Mouse (Mus musculus) lung, postnatal 4 days (tissue): ENCODE results near the gene Ptk6.

Source experiments
- DNase-seq, 2 experiments: peaks; one replicate each; pipeline ENCODE4 v3.0.0; 2021

Ptk6 gene

GRCm38 (mm10) chr2:181202422-181202821 lies at the start of gene Ptk6:
Gene Ptk6 (minus strand): TSS chr2:181202789.
- DNase-seq, result no peak

- no peak for DNase-seq
These were observed 49.3 kb upstream of the Ptk6 start for GRCm38 (mm10) chr2:181251841-181252240.

DNA sequence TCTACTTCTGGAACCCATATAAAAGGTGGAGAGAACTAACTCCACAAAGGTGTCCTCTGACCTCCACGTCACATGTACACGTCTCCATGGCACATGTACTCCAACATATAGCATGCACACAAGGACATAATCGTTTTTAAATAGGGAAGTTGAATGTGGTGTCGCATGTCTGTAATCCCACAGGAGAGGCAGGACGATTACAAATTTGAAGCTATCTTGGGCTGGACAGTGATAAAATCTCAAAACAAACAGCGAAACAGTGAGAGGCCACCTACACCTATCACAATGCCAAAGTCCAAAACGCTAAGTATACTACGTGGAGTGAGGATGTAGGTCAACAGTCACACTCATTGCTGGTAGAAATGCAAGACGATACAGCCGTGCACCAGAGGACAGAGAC lies 46.6 kb upstream of the Ptk6 start:
- DNase-seq, result no peak

GRCm38 (mm10) chr2:181245031-181245430 lies 42.4 kb upstream of the Ptk6 start:
- DNase-seq, result no peak

GRCm38 (mm10) chr2:181243706-181244394 lies 41.3 kb upstream of the Ptk6 start:
- peak; percentile 66 to 70 for DNase-seq

DNA sequence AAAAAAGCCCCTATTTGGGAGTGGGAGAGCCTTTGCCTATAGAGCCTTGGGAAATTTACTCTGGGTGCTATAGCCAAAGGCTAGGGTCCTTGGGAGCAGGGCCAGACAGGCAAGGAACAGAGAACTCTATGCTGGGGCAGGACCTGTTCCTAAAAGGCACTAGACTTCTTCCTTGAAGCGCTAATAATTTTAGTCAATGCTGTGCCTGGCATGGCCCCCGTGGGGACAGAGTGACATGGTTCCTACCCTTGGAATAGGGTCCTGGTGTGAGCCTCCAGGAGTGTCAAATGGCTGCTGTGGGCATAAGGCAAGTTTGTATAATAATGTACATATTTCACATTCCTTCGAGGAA lies 39.7 kb upstream of the Ptk6 start:
- DNase-seq, result no peak

GRCm38 (mm10) chr2:181241602-181242313 lies 39.2 kb upstream of the Ptk6 start, which contains the start of gene Helz2:
Gene Helz2 (minus strand): TSS chr2:181242027.
- peak; percentile 62 to 74 for DNase-seq

GRCm38 (mm10) chr2:181240806-181241440 lies 38.3 kb upstream of the Ptk6 start:
- DNase-seq, result no peak

- DNase-seq, result no peak
These were observed 36.7 kb upstream of the Ptk6 start for GRCm38 (mm10) chr2:181239261-181239660.

DNA sequence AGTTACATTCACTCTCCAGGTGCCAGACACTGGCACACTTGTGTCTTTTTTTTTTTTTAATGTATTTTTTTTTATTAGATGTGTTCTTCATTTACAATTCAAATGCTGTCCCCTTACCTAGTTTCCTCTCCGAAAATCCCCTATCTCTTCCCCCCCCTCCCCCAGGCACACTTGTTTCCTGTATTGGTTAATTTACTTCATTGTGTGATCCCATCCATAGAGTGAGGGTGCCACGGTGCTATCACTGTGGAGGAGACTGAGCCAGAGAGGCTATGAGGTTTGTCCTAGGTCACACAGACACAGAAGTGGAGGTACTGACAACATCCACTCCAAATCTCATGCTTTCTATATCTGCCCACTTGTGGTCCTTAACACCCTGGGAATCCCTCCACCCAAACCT lies 36.3 kb upstream of the Ptk6 start:
- DNase-seq, result no peak

DNA sequence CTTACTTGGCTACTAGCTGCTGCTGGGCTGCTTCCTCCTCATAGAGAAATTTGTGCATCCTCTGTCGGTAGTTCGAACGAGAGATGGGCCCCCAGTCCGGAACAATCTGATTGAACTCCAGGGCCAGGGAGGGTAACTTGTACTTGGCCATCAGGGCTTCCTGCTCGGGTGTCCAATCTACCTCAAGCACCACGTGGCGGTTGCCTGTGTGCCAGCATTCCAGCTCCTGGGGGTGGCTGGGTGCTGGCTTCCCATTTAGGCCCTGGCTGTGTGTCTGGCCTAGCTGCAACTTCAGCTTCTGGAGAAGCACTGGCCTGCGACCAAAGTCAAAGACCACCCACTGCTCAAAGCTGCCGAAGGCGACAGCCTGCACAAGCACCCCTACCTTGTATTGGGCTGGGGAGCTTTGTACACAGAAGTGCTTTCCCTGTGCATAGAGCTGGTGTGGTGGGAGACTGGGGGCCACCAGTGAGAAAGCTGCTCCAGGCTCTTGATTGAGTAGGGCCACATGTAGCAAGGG lies 35.6 kb upstream of the Ptk6 start:
- DNase-seq, result no peak

DNA sequence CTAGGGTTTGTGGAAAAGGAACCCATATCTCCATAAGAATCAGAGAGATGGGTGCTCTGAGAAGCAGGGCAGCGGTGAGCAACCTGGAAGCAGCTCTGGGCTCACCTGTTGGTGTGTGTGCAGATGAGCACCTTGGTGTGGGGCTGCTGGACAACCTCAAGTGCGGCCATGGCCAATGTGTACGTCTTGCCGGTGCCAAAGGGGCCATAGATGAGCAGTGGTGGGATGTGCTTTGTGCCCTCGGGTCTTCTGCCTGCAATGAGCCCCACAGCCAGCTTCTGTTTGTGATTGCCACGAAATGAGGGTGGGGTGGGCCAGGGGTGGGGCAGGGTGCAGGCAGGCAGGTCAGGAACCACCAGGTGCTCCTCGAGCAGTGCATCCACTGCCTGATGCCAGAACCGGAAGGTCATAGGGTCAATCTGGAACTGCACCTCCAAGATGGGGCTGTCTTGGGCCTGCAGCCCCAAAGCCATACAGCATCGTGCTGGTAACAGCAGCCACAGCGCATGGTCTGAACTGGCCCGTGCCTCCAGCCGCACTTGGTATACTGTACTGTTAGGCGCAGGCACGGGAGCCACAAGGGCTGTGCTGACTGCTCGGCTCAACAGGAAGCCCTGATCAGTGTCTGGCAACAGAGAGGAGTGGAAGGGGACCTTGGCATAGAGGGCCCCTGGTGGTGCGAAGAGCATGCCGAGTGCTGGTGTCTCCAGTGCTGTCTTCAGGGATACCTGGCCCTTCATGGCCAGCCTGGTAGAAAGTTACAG lies 34.8 kb upstream of the Ptk6 start:
- peak in 1 of 2 experiments; percentile 22 for DNase-seq

DNA sequence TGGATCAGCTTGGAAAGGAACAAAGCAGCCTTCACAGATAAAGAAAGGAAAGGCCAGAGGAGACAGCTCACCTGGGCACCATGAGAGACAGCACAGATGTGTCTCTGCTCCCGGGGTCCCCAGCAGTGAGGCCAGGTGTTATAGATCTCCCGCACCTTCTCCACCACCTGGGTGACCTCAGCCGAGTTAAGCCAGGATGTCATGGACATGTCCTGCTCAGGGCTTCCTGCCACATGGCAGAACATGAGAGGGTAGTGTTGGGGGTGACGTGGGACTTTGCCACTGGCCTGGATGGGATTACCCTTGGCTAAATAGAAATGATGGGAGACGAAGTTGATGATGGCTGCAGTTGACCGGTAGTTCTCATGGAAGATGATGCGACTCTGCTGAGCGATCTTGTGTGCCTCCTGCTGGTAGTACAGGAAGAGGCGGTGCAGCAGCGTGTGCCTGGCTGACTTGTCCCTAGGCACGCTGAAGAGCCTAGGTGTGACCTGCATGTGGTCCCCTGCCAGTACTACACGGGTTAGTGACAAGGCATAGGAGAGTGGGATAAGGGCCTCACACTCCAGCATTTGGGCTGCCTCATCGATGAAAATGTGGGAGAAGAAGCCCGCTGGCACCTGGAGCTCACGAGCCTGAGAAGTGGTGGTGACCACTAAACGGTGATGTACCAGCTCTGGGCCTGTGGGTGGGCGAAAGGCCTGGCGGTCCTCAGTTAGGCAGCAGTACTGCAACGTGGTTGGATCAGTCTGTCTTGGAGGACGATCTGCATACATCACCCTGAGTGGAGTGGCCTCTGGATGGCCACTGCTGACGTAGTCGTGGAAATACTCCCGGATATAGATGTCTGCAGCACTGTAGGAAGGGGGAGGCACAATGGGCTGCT lies 33.3 kb upstream of the Ptk6 start:
- DNase-seq, result peak in 1 of 2 experiments; percentile 28

- DNase-seq, result no peak
These were observed 32.1 kb upstream of the Ptk6 start for GRCm38 (mm10) chr2:181234680-181235079.

- no peak for DNase-seq
These were observed 30.9 kb upstream of the Ptk6 start for GRCm38 (mm10) chr2:181233443-181233842.

- DNase-seq, result no peak
These were observed 28.6 kb upstream of the Ptk6 start for GRCm38 (mm10) chr2:181231171-181231570.

DNA sequence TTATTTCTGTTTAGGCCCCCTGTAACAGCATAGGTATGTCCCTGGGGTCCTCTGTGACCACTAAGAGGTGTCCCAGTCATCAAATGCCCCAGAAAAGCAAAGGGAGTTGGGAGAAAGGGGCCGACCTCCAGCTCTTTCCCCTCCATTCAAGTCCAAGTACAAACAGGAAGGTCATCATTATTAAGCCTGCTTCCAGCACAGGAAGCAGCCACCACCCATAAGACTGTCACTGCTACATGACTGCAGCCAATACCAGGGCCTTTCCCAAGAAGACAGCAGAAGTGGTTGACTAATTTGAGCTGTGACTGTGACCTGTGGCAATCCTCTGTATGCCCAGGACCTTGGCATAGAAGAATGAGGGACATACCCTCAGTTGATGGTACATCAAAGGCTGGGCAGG lies 25.7 kb upstream of the Ptk6 start:
- peak in 1 of 2 experiments; percentile 34 for DNase-seq

DNA sequence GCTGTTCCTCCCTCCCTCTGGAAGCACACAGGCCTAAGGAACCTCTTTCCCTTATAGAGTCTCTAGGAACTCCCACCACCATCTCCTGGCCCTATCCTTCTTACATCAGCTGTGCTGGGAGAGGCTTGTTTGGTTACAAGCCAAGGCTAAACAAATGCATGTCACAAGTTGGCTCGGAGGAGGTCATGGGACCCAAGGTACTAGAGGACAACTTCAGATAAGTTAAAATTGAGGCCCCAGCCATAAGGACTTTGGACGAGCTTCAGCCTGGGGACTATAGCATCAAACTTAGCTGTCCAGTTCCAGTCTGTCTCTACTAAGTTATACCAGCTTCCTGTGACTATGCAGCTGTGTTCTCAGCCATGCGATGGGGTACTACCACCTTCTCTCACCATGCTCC lies 24.5 kb upstream of the Ptk6 start:
- no peak for DNase-seq

- DNase-seq, result no peak
These were observed 22.4 kb upstream of the Ptk6 start for GRCm38 (mm10) chr2:181224994-181225393.

GRCm38 (mm10) chr2:181220361-181220760 lies 17.8 kb upstream of the Ptk6 start:
- DNase-seq, result peak in 1 of 2 experiments; percentile 32

- DNase-seq, result peak; percentile 85 to 93
These were observed 17.1 kb upstream of the Ptk6 start, which contains the start of gene Fndc11 for GRCm38 (mm10) chr2:181219538-181220216. Gene Fndc11 (plus strand): TSS chr2:181220013.
